Mouse (Mus musculus) cerebellum, adult 11-12 months (tissue): Measurements from ENCODE around the gene Gm13277.
"Not testable (repeated sequence)": the region's sequence is repeated elsewhere in the genome, so short reads cannot be mapped to it uniquely, and the experiment has no call there.

Source experiments
- DNase-seq: peaks from one replicate; pipeline ENCODE4 v3.0.0; 2022

Gene Gm13277

DNA sequence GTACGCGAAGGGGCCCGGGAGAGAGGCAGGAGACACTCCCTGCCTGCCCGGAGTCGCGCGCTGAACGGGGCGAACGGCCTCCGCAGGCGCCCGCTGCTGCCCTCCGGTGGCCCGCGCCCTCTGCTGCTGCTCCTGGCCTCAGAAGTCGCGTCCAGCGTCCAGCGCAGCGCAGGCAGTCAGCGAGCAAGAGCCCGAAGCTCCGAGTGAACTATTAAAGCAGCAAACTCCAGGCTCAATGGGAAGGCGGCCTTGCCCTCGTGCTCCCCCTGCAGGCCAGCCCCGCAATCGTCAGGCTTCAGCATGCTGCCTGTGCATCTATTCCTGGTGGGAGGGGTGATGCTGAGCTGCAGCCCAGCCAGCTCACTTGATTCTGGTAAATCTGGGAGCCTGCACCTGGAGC is 2.8 kb downstream of the Gm13277 start, which contains the start of gene Gm13278:
Gene Gm13278 (plus strand): TSS at position 301 of the 400 bp plus-strand sequence.
- not testable (repeated sequence) for DNase-seq

DNA sequence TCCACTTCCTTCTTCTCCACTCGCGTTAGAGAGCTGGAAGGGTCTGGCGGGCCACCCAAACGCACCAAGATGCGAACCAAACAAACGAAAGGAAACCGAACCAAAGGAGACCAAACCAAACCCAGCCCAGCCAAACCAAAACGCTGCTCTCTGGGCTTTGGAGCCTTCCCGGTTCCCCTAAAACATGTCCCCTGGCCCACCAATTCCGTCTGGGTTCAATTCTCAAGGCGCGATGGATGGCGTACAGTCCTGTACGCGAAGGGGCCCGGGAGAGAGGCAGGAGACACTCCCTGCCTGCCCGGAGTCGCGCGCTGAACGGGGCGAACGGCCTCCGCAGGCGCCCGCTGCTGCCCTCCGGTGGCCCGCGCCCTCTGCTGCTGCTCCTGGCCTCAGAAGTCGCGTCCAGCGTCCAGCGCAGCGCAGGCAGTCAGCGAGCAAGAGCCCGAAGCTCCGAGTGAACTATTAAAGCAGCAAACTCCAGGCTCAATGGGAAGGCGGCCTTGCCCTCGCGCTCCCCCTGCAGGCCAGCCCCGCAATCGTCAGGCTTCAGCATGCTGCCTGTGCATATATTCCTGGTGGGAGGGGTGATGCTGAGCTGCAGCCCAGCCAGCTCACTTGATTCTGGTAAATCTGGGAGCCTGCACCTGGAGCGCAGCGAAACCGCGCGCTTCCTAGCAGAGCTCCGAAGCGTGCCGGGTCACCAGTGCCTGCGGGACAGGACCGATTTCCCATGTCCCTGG is 5.7 kb downstream of the Gm13277 start, which contains the start of gene Gm13275:
Gene Gm13275 (plus strand): TSS at position 552 of the 740 bp plus-strand sequence.
- DNase-seq, result peak; percentile 76

GRCm38 (mm10) chr4:88797097-88797496 is 8.7 kb downstream of the Gm13277 start, which contains the start of gene Gm13279:
Gene Gm13279 (plus strand): TSS chr4:88797397.
- DNase-seq, result not testable (repeated sequence)

DNA sequence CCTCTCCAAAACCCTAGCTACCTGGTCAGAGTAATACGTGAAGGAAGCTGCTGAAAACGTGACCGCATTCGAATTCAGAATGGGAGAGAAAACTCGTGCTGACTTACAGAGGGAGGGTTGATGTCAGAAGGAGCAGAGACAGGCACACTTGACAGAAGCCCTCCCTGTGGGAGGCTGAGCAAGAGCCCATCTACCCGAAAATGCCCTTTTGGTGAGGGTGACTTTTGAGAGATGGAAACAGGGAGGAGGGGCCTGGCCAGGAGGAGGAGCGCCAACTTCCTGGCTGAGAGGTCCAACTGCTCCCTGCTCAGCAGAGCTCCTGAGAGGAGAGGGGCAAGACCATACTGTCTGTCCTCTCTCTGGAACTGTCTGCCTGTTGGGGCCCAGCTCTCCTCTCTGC is 10.9 kb downstream of the Gm13277 start, which contains the start of gene Gm13285:
Gene Gm13285 (plus strand): TSS at position 301 of the 400 bp plus-strand sequence.
- DNase-seq, result not testable (repeated sequence)

DNA sequence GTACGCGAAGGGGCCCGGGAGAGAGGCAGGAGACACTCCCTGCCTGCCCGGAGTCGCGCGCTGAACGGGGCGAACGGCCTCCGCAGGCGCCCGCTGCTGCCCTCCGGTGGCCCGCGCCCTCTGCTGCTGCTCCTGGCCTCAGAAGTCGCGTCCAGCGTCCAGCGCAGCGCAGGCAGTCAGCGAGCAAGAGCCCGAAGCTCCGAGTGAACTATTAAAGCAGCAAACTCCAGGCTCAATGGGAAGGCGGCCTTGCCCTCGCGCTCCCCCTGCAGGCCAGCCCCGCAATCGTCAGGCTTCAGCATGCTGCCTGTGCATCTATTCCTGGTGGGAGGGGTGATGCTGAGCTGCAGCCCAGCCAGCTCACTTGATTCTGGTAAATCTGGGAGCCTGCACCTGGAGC is 14.5 kb downstream of the Gm13277 start, which contains the start of gene Gm13287:
Gene Gm13287 (plus strand): TSS at position 301 of the 400 bp plus-strand sequence.
- not testable (repeated sequence) for DNase-seq

DNA sequence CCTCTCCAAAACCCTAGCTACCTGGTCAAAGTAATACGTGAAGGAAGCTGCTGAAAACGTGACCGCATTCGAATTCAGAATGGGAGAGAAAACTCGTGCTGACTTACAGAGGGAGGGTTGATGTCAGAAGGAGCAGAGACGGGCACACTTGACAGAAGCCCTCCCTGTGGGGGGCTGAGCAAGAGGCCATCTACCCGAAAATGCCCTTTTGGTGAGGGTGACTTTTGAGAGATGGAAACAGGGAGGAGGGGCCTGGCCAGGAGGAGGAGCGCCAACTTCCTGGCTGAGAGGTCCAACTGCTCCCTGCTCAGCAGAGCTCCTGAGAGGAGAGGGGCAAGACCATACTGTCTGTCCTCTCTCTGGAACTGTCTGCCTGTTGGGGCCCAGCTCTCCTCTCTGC is 16.8 kb downstream of the Gm13277 start, which contains the start of gene Gm13288:
Gene Gm13288 (plus strand): TSS at position 301 of the 400 bp plus-strand sequence.
- DNase-seq, result not testable (repeated sequence)

DNA sequence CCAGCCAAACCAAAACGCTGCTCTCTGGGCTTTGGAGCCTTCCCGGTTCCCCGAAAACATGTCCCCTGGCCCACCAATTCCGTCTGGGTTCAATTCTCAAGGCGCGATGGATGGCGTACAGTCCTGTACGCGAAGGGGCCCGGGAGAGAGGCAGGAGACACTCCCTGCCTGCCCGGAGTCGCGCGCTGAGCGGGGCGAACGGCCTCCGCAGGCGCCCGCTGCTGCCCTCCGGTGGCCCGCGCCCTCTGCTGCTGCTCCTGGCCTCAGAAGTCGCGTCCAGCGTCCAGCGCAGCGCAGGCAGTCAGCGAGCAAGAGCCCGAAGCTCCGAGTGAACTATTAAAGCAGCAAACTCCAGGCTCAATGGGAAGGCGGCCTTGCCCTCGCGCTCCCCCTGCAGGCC is 17.3 kb downstream of the Gm13277 start:
- peak; percentile 39 for DNase-seq

- DNase-seq, result no peak
These were observed 27.5 kb downstream of the Gm13277 start, which contains the start of gene Ifna7 for GRCm38 (mm10) chr4:88815928-88816327. Gene Ifna7 (plus strand): TSS chr4:88816228.

DNA sequence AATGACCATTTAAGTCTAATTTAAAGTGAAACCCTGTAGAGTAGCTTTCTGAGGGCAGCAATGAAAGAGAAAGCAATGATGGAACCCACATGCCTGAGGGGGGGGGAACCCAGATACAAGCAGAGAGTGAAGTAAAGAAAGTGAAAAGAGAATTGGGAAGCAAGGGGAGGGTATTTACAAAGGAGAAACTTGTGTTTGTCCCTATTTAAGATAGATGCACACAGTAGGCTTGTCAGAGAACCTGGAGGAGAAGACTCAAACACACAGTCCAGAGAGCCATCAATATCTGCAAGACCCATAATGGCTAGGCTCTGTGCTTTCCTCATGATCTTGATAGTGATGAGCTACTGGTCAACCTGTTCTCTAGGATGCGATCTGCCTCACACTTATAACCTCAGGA is 31.2 kb downstream of the Gm13277 start, which contains the start of gene Ifna11:
Gene Ifna11 (plus strand): TSS at position 301 of the 400 bp plus-strand sequence.
- DNase-seq, result no peak

DNA sequence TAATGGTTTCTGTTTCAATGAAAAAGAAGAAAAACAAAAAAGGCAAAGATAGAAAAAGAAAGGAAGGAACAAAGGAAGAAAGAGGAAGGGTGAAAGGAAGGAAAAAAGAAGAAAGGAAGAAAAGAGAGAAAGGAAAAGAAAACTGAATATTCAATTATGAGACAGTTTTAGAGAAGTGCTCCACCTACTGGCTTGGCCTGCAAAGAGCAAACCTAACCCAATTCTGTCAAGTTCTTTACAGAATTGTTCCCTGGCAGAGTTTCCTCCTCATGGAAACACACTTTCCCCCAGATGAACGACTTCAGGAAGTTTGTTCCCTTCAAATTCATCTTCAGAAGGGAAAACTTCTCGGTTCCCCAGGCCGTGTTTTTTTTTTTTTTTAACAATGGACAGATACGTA is 34.6 kb downstream of the Gm13277 start:
- DNase-seq, result no peak

- not testable (repeated sequence) for DNase-seq
These were observed 38.7 kb downstream of the Gm13277 start, which contains the start of gene Ifna6 for GRCm38 (mm10) chr4:88827116-88827515. Gene Ifna6 (plus strand): TSS chr4:88827416.

- DNase-seq, result no peak
These were observed 42.1 kb downstream of the Gm13277 start for GRCm38 (mm10) chr4:88830523-88830922.

DNA sequence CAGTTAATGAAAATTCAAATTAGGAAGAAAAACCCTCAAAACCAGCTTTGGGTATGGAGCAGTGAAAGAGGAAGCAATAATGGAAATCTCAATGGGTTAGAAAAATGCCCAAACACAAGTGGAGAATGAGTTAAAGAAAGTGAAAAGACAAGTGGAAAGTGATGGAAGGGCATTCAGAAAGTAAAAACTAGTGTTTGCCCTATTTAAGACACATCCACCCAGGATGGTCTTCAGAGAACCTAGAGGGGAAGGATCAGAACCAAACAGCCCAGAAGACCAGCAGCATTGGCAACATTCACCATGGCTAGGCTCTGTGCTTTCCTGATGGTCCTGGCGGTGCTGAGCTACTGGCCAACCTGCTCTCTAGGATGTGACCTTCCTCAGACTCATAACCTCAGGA is 46.8 kb downstream of the Gm13277 start, which contains the start of gene Ifna5:
Gene Ifna5 (plus strand): TSS at position 301 of the 400 bp plus-strand sequence.
- not testable (repeated sequence) for DNase-seq
